Mouse (Mus musculus) neutrophil, adult 83 days (primary cell): ENCODE data around the gene Gpr85. TPM values are rescaled to one million over a fixed set of nuclear protein-coding genes. Genes with fewer than 3 reads are reported as not detected.

Experiments
- total RNA-seq, 2 experiments: library from RNA; stranded (reverse); gene quantifications; one replicate each; pipeline ENCODE4 v1.2.4; 2023

The Gpr85 gene
- under 1 TPM in 1 of 2 experiments, not detected in 1; 0.18 TPM for total RNA-seq

DNA sequence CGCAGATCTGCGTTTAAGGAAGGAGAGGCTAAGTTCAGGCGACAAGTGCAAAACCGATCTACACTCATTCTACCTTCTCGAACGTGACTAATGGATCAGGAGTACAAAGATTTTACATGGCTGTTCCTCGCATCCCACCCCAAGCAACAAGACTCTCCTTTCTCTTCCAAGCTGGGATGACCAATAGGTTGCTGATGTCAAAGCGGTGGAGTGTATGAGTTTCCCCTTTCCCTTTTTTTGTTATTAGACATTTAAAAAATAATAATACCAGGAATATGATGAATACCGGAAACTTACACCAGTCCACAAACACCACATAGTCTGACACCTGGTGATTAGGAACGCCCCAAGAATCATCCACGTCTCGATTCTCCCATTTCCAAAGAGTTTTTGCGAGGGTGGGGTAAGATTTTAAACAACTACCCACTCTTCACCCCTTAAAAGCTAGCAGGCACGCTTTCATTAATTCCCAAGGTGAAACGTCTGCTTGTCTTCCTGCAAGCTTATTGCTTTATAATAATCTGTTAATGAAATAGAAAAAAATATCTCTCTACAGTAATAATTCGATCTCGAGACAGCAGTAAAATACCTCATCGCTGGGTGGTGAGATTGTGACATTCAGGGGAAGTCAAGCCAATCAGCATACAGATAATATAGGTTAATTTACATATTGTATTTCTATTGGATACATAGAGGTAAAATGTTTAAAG lies at the start of gene Gpr85:
TSS of gene Gpr85 (minus strand) at position 598 of the 710 bp plus-strand sequence.

DNA sequence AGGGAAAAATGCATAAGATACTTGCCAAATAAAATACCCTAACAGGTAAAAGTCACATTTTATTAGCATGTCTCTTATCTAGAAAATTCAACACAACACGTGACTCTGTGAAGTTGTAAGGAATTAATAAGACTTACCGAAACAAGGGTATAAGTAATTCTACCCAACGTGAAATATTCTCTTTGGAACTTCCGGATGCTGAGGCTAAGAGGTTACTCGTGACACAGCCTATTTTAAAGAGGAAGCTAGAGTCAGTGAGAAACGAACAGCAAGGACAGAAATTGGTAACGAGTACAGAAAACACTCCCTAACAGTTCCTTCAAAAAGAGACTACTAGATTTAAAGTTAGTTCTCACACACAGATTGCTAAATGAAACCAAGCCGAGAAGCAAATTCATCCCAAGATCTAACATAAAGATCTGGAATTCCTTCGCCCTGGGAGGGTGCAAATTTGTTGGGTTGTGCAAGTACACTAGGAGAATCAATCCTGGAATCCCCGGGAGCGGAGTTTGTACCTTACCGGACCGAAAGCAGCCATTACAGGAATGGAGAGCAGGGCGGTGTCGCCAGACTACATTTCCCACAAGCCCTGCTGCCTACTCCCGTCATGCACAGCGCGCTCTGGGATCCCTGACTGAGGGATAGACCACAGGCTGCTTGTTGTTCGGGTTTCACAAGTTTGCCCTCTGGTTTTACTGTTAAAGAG lies 31.3 kb upstream of the Gpr85 start, which contains the start of gene 2610001J05Rik:
TSS of gene 2610001J05Rik (minus strand) at position 600 of the 706 bp plus-strand sequence.

Other genes starting within 250 kb of the Gpr85 start
- gene Tmem168, start 231.8 kb downstream of the Gpr85 start, total RNA-seq, result 10 to 100 TPM; 22.3 to 25.1 TPM
- 10 to 100 TPM; 16.3 to 16.9 TPM for gene Bmt2, start 162.0 kb downstream of the Gpr85 start, total RNA-seq
- 10 to 100 TPM; 24.4 to 25.8 TPM for gene 2610001J05Rik, start 31.6 kb upstream of the Gpr85 start, total RNA-seq